Mouse (Mus musculus): Measurements from ENCODE around the gene Ctnna3. TPM values are rescaled to one million over a fixed set of nuclear protein-coding genes. Genes with fewer than 3 reads are reported as not detected.

Ctnna3 gene
- total and polyA plus RNA-seq, 2 experiments from 2014 or later: 0.51 to 0.52 TPM

DNA sequence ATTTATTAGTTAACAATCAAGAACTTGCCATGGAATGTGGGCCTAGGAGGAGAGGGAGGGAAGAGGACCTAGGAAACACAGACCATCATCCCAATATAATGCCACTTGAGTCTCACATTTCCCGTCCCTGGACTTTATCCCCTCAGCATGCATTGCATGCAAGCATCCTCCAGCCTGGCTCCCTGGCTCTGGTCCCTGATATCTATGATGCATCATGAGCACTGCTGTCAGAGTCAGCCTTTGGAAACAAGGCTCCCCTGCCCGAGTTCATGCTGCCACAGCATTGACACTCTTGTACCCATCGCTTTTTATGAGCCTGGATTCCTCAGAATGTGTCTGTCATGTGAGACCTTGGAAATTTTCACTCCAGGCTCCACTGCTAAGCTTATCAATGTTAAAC is 703.6 kb downstream of the Ctnna3 start:
- Histone ChIP-seq H3K9me3 (ENCODE audit: low read length) (no peaks in the 10 kb centered on the region), H3K27ac (ENCODE audit: low read depth, low read length) (no peak overlapping the region), H3K36me3 (ENCODE audit: insufficient read depth) (no peaks in the 10 kb centered on the region), H3K9ac (no peak overlapping the region), H3K4me2 (ENCODE audit: low read depth) (no peak overlapping the region), H3K27me3 (ENCODE audit: insufficient read depth, low read length) (no peaks in the 10 kb centered on the region), H3K4me3 (ENCODE audit: low read depth, low read length) (no peak overlapping the region), H3K4me1 (ENCODE audit: insufficient read depth) (no peaks in the 10 kb centered on the region)
- ATAC-seq: no peak
- DNase-seq: no peak
- WGBS: 78% methylated on average over 3 of the region's 3 CpGs
- TF ChIP-seq CTCF (IDR thresholded peaks at IDR 0.05; ENCODE audit: low read depth): no peak

- Histone ChIP-seq H3K27ac (ENCODE audit: low read depth, low read length) (no peak overlapping the region), H3K36me3 (ENCODE audit: insufficient read depth) (no peaks in the 10 kb centered on the region), H3K4me3 (ENCODE audit: low read depth, low read length) (no peak overlapping the region), H3K4me1 (ENCODE audit: insufficient read depth) (no peaks in the 10 kb centered on the region), H3K4me2 (ENCODE audit: low read depth) (no peak overlapping the region), H3K9ac (no peak overlapping the region), H3K9me3 (ENCODE audit: low read length) (no peaks in the 10 kb centered on the region), H3K27me3 (ENCODE audit: insufficient read depth, low read length) (no peaks in the 10 kb centered on the region)
- WGBS: 14% methylated on average over 7 of the region's 7 CpGs
- no peak for ATAC-seq
- no peak for DNase-seq
- no peak for TF ChIP-seq CTCF (IDR thresholded peaks at IDR 0.05; ENCODE audit: low read depth)
Measured at GRCm38 (mm10) chr10:64135481-64135880, 705.6 kb downstream of the Ctnna3 start.

DNA sequence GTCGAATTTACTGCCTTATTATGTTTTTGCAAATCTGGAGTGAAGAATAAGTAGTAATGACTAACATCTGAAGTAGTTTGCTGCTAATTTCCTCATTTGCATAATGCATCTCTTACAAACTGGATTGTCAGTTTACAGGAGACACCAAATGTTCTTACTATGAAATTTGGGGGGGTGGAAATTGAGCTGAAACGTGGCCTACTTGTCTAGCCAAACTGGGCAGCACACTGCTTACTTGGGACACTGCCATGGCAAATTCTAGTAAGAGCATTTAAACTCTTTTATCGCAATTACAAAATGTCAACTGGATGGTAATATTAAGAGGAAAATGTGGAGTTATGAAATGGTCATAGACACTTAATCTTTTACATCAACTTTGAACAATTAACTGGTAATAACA is 716.6 kb downstream of the Ctnna3 start:
- Histone ChIP-seq H3K9ac (no peak overlapping the region), H3K4me3 (ENCODE audit: low read depth, low read length) (no peak overlapping the region), H3K9me3 (ENCODE audit: low read length) (no peaks in the 10 kb centered on the region), H3K4me2 (ENCODE audit: low read depth) (no peak overlapping the region), H3K27me3 (ENCODE audit: insufficient read depth, low read length) (no peaks in the 10 kb centered on the region), H3K27ac (ENCODE audit: low read depth, low read length) (no peak overlapping the region), H3K4me1 (ENCODE audit: insufficient read depth) (no peaks in the 10 kb centered on the region), H3K36me3 (ENCODE audit: insufficient read depth) (no peaks in the 10 kb centered on the region)
- 34% methylated on average over 3 of the region's 3 CpGs for WGBS
- no peak for TF ChIP-seq CTCF (IDR thresholded peaks at IDR 0.05; ENCODE audit: low read depth)
- no peak for ATAC-seq
- peak; percentile 7 for DNase-seq

DNA sequence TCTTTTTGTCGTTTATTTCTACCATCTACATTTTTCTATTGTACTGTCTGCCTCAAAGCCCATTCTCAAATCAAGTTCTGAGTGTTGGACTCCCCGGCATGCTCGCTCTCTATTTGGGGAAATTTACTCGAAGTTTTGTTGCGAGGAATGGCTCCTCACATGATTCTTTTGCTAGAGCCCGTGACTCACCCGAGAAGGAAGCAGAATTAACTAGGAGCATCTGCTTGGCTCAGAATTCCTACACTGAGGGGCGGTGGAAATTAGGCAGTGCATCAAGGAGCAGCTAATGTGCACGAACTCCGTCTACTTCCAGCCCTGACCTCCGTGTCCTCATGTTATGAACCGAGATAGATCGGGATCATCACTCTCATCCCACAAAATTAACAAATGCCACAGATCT is 751.8 kb downstream of the Ctnna3 start:
- DNase-seq: no peak
- Histone ChIP-seq H3K4me3 (ENCODE audit: low read depth, low read length) (no peak overlapping the region), H3K27me3 (ENCODE audit: insufficient read depth, low read length) (no peaks in the 10 kb centered on the region), H3K4me2 (ENCODE audit: low read depth) (no peak overlapping the region), H3K9ac (no peak overlapping the region), H3K4me1 (ENCODE audit: insufficient read depth) (no peaks in the 10 kb centered on the region), H3K36me3 (ENCODE audit: insufficient read depth) (no peaks in the 10 kb centered on the region), H3K27ac (ENCODE audit: low read depth, low read length) (no peak overlapping the region), H3K9me3 (ENCODE audit: low read length) (no peaks in the 10 kb centered on the region)
- no peak for TF ChIP-seq CTCF (IDR thresholded peaks at IDR 0.05; ENCODE audit: low read depth)
- 95% methylated on average over 13 of the region's 13 CpGs for WGBS
- no peak for ATAC-seq

- Histone ChIP-seq H3K27me3 (ENCODE audit: insufficient read depth, low read length) (no peaks in the 10 kb centered on the region), H3K27ac (ENCODE audit: low read depth, low read length) (no peak overlapping the region), H3K9ac (no peak overlapping the region), H3K9me3 (ENCODE audit: low read length) (no peaks in the 10 kb centered on the region), H3K36me3 (ENCODE audit: insufficient read depth) (no peaks in the 10 kb centered on the region), H3K4me2 (ENCODE audit: low read depth) (no peak overlapping the region), H3K4me3 (ENCODE audit: low read depth, low read length) (no peak overlapping the region), H3K4me1 (ENCODE audit: insufficient read depth) (no peaks in the 10 kb centered on the region)
- DNase-seq (no peak), ATAC-seq (no peak)
- WGBS: 92% methylated on average over 4 of the region's 4 CpGs
- TF ChIP-seq CTCF (IDR thresholded peaks at IDR 0.05; ENCODE audit: low read depth): no peak
Measured at GRCm38 (mm10) chr10:64182731-64183130, 752.8 kb downstream of the Ctnna3 start.

DNA sequence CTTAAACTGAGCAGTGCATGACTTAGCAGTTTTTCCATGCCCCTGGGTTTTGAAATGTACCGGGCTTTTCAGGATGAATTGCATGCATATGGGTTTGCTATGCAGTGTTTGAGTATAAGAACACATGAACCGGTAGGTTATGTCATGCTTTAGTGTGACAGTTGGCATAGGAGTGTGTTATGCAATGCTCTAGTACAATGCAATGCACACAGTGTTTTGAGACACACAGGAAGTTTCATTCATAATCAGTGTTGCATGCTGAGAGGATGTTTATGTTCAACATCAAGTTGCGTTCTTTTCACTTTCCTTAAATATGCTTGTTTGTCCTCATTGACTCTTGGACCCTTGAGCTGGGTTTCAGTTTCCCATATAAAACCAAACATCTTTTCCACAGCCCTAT is 758.1 kb downstream of the Ctnna3 start:
- Histone ChIP-seq H3K4me3 (ENCODE audit: low read depth, low read length) (no peak overlapping the region), H3K4me1 (ENCODE audit: insufficient read depth) (no peaks in the 10 kb centered on the region), H3K4me2 (ENCODE audit: low read depth) (no peak overlapping the region), H3K27me3 (ENCODE audit: insufficient read depth, low read length) (no peaks in the 10 kb centered on the region), H3K9ac (no peak overlapping the region), H3K27ac (ENCODE audit: low read depth, low read length) (no peak overlapping the region), H3K9me3 (ENCODE audit: low read length) (no peaks in the 10 kb centered on the region), H3K36me3 (ENCODE audit: insufficient read depth) (no peaks in the 10 kb centered on the region)
- 91% methylated on average over 3 of the region's 3 CpGs for WGBS
- DNase-seq (no peak), ATAC-seq (no peak)
- TF ChIP-seq CTCF (IDR thresholded peaks at IDR 0.05; ENCODE audit: low read depth): no peak

- DNase-seq (no peak), ATAC-seq (no peak)
- Histone ChIP-seq H3K9ac (no peak overlapping the region), H3K36me3 (ENCODE audit: insufficient read depth) (no peaks in the 10 kb centered on the region), H3K4me3 (ENCODE audit: low read depth, low read length) (no peak overlapping the region), H3K4me1 (ENCODE audit: insufficient read depth) (no peaks in the 10 kb centered on the region), H3K27ac (ENCODE audit: low read depth, low read length) (no peak overlapping the region), H3K9me3 (ENCODE audit: low read length) (no peaks in the 10 kb centered on the region), H3K27me3 (ENCODE audit: insufficient read depth, low read length) (no peaks in the 10 kb centered on the region), H3K4me2 (ENCODE audit: low read depth) (no peak overlapping the region)
- WGBS: 88% methylated on average over 1 of the region's 1 CpGs
- no peak for TF ChIP-seq CTCF (IDR thresholded peaks at IDR 0.05; ENCODE audit: low read depth)
Measured at GRCm38 (mm10) chr10:64197584-64197983, 767.7 kb downstream of the Ctnna3 start.

- TF ChIP-seq CTCF (IDR thresholded peaks at IDR 0.05; ENCODE audit: low read depth): no peak
- ATAC-seq: no peak
- H3K36me3 ChIP-seq (ENCODE audit: insufficient read depth): no peaks in the 10 kb centered on the region
- no peaks in the 10 kb centered on the region for H3K4me1 ChIP-seq (ENCODE audit: insufficient read depth)
- 92% methylated on average over 3 of the region's 3 CpGs for WGBS
- H3K27ac ChIP-seq (ENCODE audit: low read depth, low read length): no peak overlapping the region
- H3K9me3 ChIP-seq (ENCODE audit: low read length): no peaks in the 10 kb centered on the region
- DNase-seq: no peak
- no peak overlapping the region for H3K9ac ChIP-seq
- H3K4me2 ChIP-seq (ENCODE audit: low read depth): no peak overlapping the region
- H3K4me3 ChIP-seq (ENCODE audit: low read depth, low read length): no peak overlapping the region
- H3K27me3 ChIP-seq (ENCODE audit: insufficient read depth, low read length): no peaks in the 10 kb centered on the region
Measured at GRCm38 (mm10) chr10:64215632-64216031, 785.7 kb downstream of the Ctnna3 start.

Data from forebrain, postnatal 0 days (tissue).